Mouse (Mus musculus): ENCODE results near the gene Polq. TPM values are rescaled to one million over a fixed set of nuclear protein-coding genes. Genes with fewer than 3 reads are reported as not detected.

Gene Polq
- 2.5 TPM for polyA plus RNA-seq (2017; shearing (Covaris generic))

DNA sequence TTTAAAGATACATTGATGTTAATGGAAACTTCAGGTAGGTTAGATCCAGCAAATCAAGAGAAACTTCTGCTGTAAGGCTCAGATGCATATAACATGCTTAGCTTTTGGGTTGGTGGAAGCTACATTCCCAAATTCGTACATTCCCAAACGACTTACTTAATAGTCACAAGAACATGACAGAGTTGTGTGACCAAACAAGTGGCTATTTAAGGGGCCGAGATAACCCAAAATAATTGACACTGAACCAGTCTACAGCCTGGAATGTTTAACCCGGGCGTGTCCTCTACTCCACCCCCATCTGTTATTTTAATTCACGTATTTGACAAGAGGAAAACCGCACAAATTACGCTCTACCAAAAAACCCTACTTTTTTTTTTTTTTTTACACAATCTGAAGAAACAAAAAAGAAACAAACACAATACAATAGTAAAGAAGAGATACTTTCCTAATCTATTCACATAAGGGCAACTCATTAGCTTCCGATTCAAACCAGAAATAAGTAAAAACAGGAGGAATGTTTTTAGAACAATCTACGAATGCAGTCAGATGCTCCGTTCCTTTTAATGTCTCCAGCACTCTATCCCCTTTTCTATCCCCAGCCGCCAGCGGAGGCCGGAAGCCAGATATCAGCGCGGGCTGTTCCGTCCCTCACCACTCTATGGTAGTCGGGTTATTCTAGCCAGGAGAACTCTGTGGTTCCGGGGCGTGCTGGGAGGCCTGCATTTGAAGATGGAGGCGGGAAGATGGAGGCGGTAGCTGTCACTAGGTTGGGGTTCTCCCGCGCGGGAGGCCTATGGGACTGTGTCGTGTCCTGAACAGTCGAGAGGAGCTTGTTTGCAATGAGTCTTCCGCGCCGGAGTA lies at the start of gene Polq:
Gene Polq (plus strand): TSS at position 726 of the 861 bp plus-strand sequence.

DNA sequence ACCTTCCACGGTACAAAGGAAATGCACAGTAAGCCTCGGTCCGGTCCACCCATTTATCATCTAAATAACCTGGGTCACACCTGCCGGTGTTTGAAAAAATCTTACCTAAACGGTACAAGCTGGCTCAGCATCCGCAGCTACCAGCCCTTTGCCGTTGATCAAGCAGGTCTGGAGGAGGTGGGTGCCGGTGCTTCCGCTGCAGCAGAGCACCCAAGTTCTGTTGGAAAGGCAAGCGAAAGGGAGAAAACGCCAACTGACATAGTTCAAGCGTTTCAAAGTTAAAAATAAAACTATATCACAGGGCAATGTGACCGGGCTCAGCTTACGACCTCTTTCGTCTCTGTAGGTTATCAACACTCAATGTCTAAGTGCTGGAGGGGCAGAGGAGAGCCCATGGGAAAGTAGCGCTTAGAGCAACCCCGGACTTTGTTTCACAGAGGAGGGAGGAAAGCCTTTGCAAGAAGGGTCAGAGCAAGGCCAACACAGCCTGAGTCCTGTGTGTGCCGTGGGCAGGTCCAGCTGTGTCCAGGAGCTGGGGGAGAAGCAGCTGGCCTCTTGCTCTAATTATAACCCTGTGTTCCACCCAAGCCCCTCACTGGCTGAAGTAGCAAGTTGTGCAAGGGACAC lies 21.5 kb upstream of the Polq start, which contains the start of gene Fbxo40:
Gene Fbxo40 (minus strand): TSS at position 469 of the 627 bp plus-strand sequence.

Other genes starting within 250 kb of the Polq start
- 21.2 TPM for gene Slc15a2, start 226.8 kb upstream of the Polq start, polyA plus RNA-seq (2017; shearing (Covaris generic))
- gene Iqcb1, start 183.4 kb upstream of the Polq start, polyA plus RNA-seq (2017; shearing (Covaris generic)) = 20.9 TPM
- 0.56 TPM for gene Eaf2, start 136.8 kb upstream of the Polq start, polyA plus RNA-seq (2017; shearing (Covaris generic))
- 54.5 TPM for gene Golgb1, start 136.6 kb upstream of the Polq start, polyA plus RNA-seq (2017; shearing (Covaris generic))
- gene Hcls1, start 76.8 kb upstream of the Polq start, polyA plus RNA-seq (2017; shearing (Covaris generic)) = 211 TPM
- gene Fbxo40, start 21.3 kb upstream of the Polq start, polyA plus RNA-seq (2017; shearing (Covaris generic)) = 0.14 TPM

Measured in CD4-positive, CD25-positive, alpha-beta regulatory T cell, adult 9 weeks (primary cell).